Mouse (Mus musculus): ENCODE results near the gene Nxph1. TPM values are rescaled to one million over a fixed set of nuclear protein-coding genes. Genes with fewer than 3 reads are reported as not detected.

The Nxph1 gene
- polyA plus RNA-seq, 1 experiment from 2014 or later: 92.6 TPM

GRCm38 (mm10) chr6:9066435-9066834 is 118.2 kb downstream of the Nxph1 start:
- no peak overlapping the region for H3K4me3 ChIP-seq (ENCODE audit: low read depth, low read length)
- no peaks in the 10 kb centered on the region for H3K4me1 ChIP-seq (ENCODE audit: control insufficient read depth, insufficient read depth, low read length)
- no peak overlapping the region for H3K9ac ChIP-seq (ENCODE audit: low read depth, low read length)
- H3K27me3 ChIP-seq (ENCODE audit: control insufficient read depth, insufficient read depth, low read depth, low read length): no peaks in the 10 kb centered on the region
- no peak for ATAC-seq
- no peak overlapping the region for H3K27ac ChIP-seq (ENCODE audit: low read length)
- no peaks in the 10 kb centered on the region for H3K9me3 ChIP-seq (replicated peaks; ENCODE audit: control insufficient read depth, low read length, poor library complexity, severe bottlenecking)
- WGBS: 64% methylated on average over 3 of the region's 3 CpGs
- no peak overlapping the region for H3K4me2 ChIP-seq (ENCODE audit: low read length)
- H3K36me3 ChIP-seq (ENCODE audit: control insufficient read depth, insufficient read depth, low read length): no peaks in the 10 kb centered on the region

DNA sequence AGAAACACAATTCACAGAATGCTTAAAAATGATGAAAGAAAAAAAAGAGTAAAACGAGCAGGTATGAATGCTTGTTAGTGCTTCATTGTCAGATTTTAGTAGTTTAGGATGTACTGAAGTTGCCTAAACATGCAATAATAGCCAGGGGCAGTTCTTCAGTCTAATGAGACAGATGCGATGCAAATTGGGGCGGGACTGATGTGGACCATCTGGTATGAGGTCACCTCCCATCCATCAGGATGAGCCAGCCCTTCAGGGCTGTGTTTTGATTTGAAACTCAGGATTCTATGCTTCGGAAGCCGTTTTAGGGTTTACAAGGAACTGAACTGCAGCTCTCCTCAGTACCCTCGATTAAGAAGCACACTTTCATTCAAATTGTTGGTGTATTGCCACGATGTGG is 121.7 kb downstream of the Nxph1 start:
- H3K4me3 ChIP-seq (ENCODE audit: low read depth, low read length): no peak overlapping the region
- H3K4me2 ChIP-seq (ENCODE audit: low read length): no peak overlapping the region
- H3K27me3 ChIP-seq (ENCODE audit: control insufficient read depth, insufficient read depth, low read depth, low read length): no peaks in the 10 kb centered on the region
- no peaks in the 10 kb centered on the region for H3K9me3 ChIP-seq (replicated peaks; ENCODE audit: control insufficient read depth, low read length, poor library complexity, severe bottlenecking)
- no peaks in the 10 kb centered on the region for H3K4me1 ChIP-seq (ENCODE audit: control insufficient read depth, insufficient read depth, low read length)
- no peak overlapping the region for H3K9ac ChIP-seq (ENCODE audit: low read depth, low read length)
- H3K27ac ChIP-seq (ENCODE audit: low read length): no peak overlapping the region
- ATAC-seq: no peak
- 62% methylated on average over 7 of the region's 7 CpGs for WGBS
- H3K36me3 ChIP-seq (ENCODE audit: control insufficient read depth, insufficient read depth, low read length): no peaks in the 10 kb centered on the region

DNA sequence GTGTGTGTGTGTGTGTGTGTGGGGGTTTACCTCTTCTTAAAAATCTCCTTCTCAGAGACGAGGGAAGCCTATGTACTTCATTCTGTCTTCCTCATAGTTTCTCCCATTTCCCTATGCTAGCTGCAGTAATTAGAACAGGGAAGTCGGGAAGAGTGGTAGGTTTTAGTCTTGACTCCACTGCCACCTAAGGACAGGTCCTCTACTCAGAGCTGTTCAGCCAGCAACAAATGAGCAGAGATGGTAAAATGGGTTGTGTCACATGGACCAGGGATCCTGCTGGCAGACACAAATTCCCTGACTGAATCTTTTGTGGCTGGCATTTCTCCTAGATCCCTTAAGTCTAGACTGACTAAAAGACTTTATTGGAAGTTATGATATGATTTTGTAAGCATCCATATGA is 128.2 kb downstream of the Nxph1 start:
- no peak overlapping the region for H3K9ac ChIP-seq (ENCODE audit: low read depth, low read length)
- WGBS: 62% methylated on average over 2 of the region's 2 CpGs
- no peak overlapping the region for H3K27ac ChIP-seq (ENCODE audit: low read length)
- H3K36me3 ChIP-seq (ENCODE audit: control insufficient read depth, insufficient read depth, low read length): no peaks in the 10 kb centered on the region
- no peak overlapping the region for H3K4me2 ChIP-seq (ENCODE audit: low read length)
- no peak overlapping the region for H3K4me3 ChIP-seq (ENCODE audit: low read depth, low read length)
- no peaks in the 10 kb centered on the region for H3K27me3 ChIP-seq (ENCODE audit: control insufficient read depth, insufficient read depth, low read depth, low read length)
- H3K9me3 ChIP-seq (replicated peaks; ENCODE audit: control insufficient read depth, low read length, poor library complexity, severe bottlenecking): no peaks in the 10 kb centered on the region
- H3K4me1 ChIP-seq (ENCODE audit: control insufficient read depth, insufficient read depth, low read length): no peaks in the 10 kb centered on the region; the same call in 1 of the 2 replicates
- ATAC-seq: no peak

GRCm38 (mm10) chr6:9077793-9078689 is 129.8 kb downstream of the Nxph1 start:
- Histone ChIP-seq H3K9ac (ENCODE audit: low read depth, low read length) (no peak overlapping the region), H3K27me3 (ENCODE audit: control insufficient read depth, insufficient read depth, low read depth, low read length) (no peaks in the 10 kb centered on the region), H3K4me2 (ENCODE audit: low read length) (no peak overlapping the region), H3K36me3 (ENCODE audit: control insufficient read depth, insufficient read depth, low read length) (no peaks in the 10 kb centered on the region), H3K27ac (ENCODE audit: low read length) (no peak overlapping the region), H3K9me3 (replicated peaks; ENCODE audit: control insufficient read depth, low read length, poor library complexity, severe bottlenecking) (no peaks in the 10 kb centered on the region), H3K4me1 (ENCODE audit: control insufficient read depth, insufficient read depth, low read length) (no peaks in the 10 kb centered on the region; the same call in 1 of the 2 replicates), H3K4me3 (ENCODE audit: low read depth, low read length) (no peak overlapping the region)
- ATAC-seq: peak; percentile 80
- WGBS: 78% methylated on average over 4 of the region's 4 CpGs

- Histone ChIP-seq H3K4me2 (ENCODE audit: low read length) (no peak overlapping the region), H3K4me1 (ENCODE audit: control insufficient read depth, insufficient read depth, low read length) (no peaks in the 10 kb centered on the region), H3K4me3 (ENCODE audit: low read depth, low read length) (no peak overlapping the region), H3K27ac (ENCODE audit: low read length) (no peak overlapping the region), H3K9me3 (replicated peaks; ENCODE audit: control insufficient read depth, low read length, poor library complexity, severe bottlenecking) (no peaks in the 10 kb centered on the region), H3K27me3 (ENCODE audit: control insufficient read depth, insufficient read depth, low read depth, low read length) (no peaks in the 10 kb centered on the region), H3K9ac (ENCODE audit: low read depth, low read length) (no peak overlapping the region), H3K36me3 (ENCODE audit: control insufficient read depth, insufficient read depth, low read length) (no peaks in the 10 kb centered on the region)
- 73% methylated on average over 3 of the region's 3 CpGs for WGBS
- ATAC-seq: no peak
These were observed 135.6 kb downstream of the Nxph1 start for GRCm38 (mm10) chr6:9083851-9084250.

DNA sequence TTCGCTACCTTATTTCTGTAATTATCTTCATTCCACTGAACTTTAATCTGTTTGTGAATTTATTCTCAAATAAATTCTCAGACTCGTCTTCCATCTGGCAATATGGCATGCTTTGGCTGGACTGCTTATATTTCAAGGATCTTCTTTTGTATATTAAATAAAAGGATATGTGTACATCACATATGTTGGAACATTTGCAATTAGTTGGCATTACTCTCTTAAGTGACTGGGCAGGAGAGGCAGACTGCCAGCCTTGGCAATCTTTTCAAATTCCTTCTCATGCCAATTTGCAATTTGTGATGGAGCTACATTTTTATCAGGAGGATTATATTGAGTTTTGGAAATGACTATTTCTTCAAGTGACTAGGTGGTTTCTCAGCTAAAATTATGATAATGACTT is 149.1 kb downstream of the Nxph1 start:
- no peak overlapping the region for H3K4me2 ChIP-seq (ENCODE audit: low read length)
- no peaks in the 10 kb centered on the region for H3K27me3 ChIP-seq (ENCODE audit: control insufficient read depth, insufficient read depth, low read depth, low read length)
- 83% methylated on average over 2 of the region's 2 CpGs for WGBS
- no peak overlapping the region for H3K4me3 ChIP-seq (ENCODE audit: low read depth, low read length)
- peaks cover 2% of the 10 kb centered on the region for H3K4me1 ChIP-seq (ENCODE audit: control insufficient read depth, insufficient read depth, low read length)
- H3K36me3 ChIP-seq (ENCODE audit: control insufficient read depth, insufficient read depth, low read length): no peaks in the 10 kb centered on the region
- H3K27ac ChIP-seq (ENCODE audit: low read length): no peak overlapping the region
- no peaks in the 10 kb centered on the region; the same call in 1 of the 2 replicates for H3K9me3 ChIP-seq (replicated peaks; ENCODE audit: control insufficient read depth, low read length, poor library complexity, severe bottlenecking)
- no peak for ATAC-seq
- H3K9ac ChIP-seq (ENCODE audit: low read depth, low read length): no peak overlapping the region

GRCm38 (mm10) chr6:9107366-9107765 is 159.1 kb downstream of the Nxph1 start:
- Histone ChIP-seq H3K9me3 (replicated peaks; ENCODE audit: control insufficient read depth, low read length, poor library complexity, severe bottlenecking) (no peaks in the 10 kb centered on the region), H3K9ac (ENCODE audit: low read depth, low read length) (no peak overlapping the region), H3K4me1 (ENCODE audit: control insufficient read depth, insufficient read depth, low read length) (no peaks in the 10 kb centered on the region), H3K4me3 (ENCODE audit: low read depth, low read length) (no peak overlapping the region), H3K27me3 (ENCODE audit: control insufficient read depth, insufficient read depth, low read depth, low read length) (no peaks in the 10 kb centered on the region), H3K4me2 (ENCODE audit: low read length) (no peak overlapping the region), H3K36me3 (ENCODE audit: control insufficient read depth, insufficient read depth, low read length) (no peaks in the 10 kb centered on the region), H3K27ac (ENCODE audit: low read length) (no peak overlapping the region)
- ATAC-seq: no peak

GRCm38 (mm10) chr6:9119136-9119535 is 170.9 kb downstream of the Nxph1 start:
- 83% methylated on average over 2 of the region's 2 CpGs for WGBS
- Histone ChIP-seq H3K4me1 (ENCODE audit: control insufficient read depth, insufficient read depth, low read length) (peaks cover 2% of the 10 kb centered on the region; the same call in 1 of the 2 replicates), H3K27ac (ENCODE audit: low read length) (no peak overlapping the region), H3K4me2 (ENCODE audit: low read length) (no peak overlapping the region), H3K9ac (ENCODE audit: low read depth, low read length) (no peak overlapping the region), H3K9me3 (replicated peaks; ENCODE audit: control insufficient read depth, low read length, poor library complexity, severe bottlenecking) (no peaks in the 10 kb centered on the region), H3K4me3 (ENCODE audit: low read depth, low read length) (no peak overlapping the region), H3K36me3 (ENCODE audit: control insufficient read depth, insufficient read depth, low read length) (no peaks in the 10 kb centered on the region), H3K27me3 (ENCODE audit: control insufficient read depth, insufficient read depth, low read depth, low read length) (no peaks in the 10 kb centered on the region)
- ATAC-seq: no peak

GRCm38 (mm10) chr6:9124321-9124914 is 176.2 kb downstream of the Nxph1 start:
- H3K4me2 ChIP-seq (ENCODE audit: low read length): peak overlapping the region; percentile 5; the same call in 1 of the 2 replicates
- no peak overlapping the region for H3K9ac ChIP-seq (ENCODE audit: low read depth, low read length)
- H3K27me3 ChIP-seq (ENCODE audit: control insufficient read depth, insufficient read depth, low read depth, low read length): no peaks in the 10 kb centered on the region
- H3K4me3 ChIP-seq (ENCODE audit: low read depth, low read length): no peak overlapping the region
- peaks cover 8% of the 10 kb centered on the region for H3K4me1 ChIP-seq (ENCODE audit: control insufficient read depth, insufficient read depth, low read length)
- ATAC-seq: peak; percentile 71
- 70% methylated on average over 12 of the region's 12 CpGs for WGBS
- no peaks in the 10 kb centered on the region for H3K9me3 ChIP-seq (replicated peaks; ENCODE audit: control insufficient read depth, low read length, poor library complexity, severe bottlenecking)
- H3K27ac ChIP-seq (ENCODE audit: low read length): no peak overlapping the region
- no peaks in the 10 kb centered on the region for H3K36me3 ChIP-seq (ENCODE audit: control insufficient read depth, insufficient read depth, low read length)
